Mouse (Mus musculus) testis, adult 2 months (tissue): ENCODE measurements around the gene Asap3.

ENCODE experiments used
- CTCF ChIP-seq: fragments of 200-500 bp; IDR thresholded peaks from 2 replicates; pipeline ENCODE4 v1.5.1; 2012; ENCODE audit warnings: low read depth, mild to moderate bottlenecking, inconsistent platforms, low read length, moderate library complexity; ENCODE audit not compliant: control insufficient read depth, insufficient read depth, insufficient replicate concordance
- POLR2A ChIP-seq: fragments of 200-500 bp; IDR thresholded peaks from 2 replicates; pipeline ENCODE4 v1.6.1; 2012; ENCODE audit warnings: low read depth, mild to moderate bottlenecking, inconsistent platforms, low read length, moderate library complexity; ENCODE audit not compliant: control insufficient read depth

DNA sequence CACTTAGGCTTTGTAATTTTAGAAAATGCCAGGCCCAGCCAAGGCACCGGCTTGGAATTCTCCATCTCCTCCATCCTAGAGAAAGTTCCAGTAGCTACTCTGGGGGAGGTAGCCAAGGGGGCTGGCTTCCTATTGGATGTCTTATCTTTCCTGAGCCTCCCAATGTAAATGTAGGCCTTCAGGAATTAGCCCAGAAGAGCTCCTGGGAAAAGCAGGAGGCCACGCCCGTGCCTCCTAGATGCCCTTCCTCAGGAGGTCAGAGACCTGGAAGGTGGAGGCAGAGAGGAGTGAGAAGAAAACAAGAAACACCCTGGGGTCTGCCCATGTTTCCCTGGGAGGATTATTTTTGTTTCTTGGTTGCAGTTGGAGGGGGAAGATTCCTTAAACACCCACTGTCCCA lies 12.6 kb upstream of the Asap3 start:
- TF ChIP-seq CTCF (no peak), POLR2A (no peak)
